Mouse (Mus musculus) MEL (cell line): ENCODE measurements around the gene Hmg20b. TPM values are rescaled to one million over a fixed set of nuclear protein-coding genes. Genes with fewer than 3 reads are reported as not detected.

Source experiments
- DNase-seq: peaks from one replicate; pipeline ENCODE4 v3.0.0; 2011; ENCODE audit warnings: low read depth, low spot score
- H3K27ac ChIP-seq: 2 replicates; pipeline ENCODE4 v1.5.1; 2012; ENCODE audit warnings: low read depth, mild to moderate bottlenecking, control low read depth, low read length, moderate library complexity; ENCODE audit not compliant: control insufficient read depth
- H3K27me3 ChIP-seq, 2 experiments: fragments of 150-350 bp in 1 of 2; sonication (generic) in 1 of 2; 2 replicates each; pipeline ENCODE4 v1.6.1; 2012; ENCODE audit warnings: low read length in 2 of 2, mild to moderate bottlenecking in 2 of 2, improper control_type of control experiment in 1 of 2, moderate library complexity in 1 of 2; ENCODE audit not compliant: insufficient read depth in 2 of 2, control insufficient read depth in 1 of 2
- H3K36me3 ChIP-seq, 2 experiments: 2 replicates each; pipeline ENCODE4 v1.6.1; 2012 to 2014; ENCODE audit warnings: low read length in 2 of 2, improper control_type of control experiment in 1 of 2, inconsistent platforms in 1 of 2, mild to moderate bottlenecking in 1 of 2; ENCODE audit not compliant: insufficient read depth in 2 of 2, control insufficient read depth in 1 of 2
- H3K4me1 ChIP-seq, 2 experiments: fragments of 150-350 bp in 1 of 2; sonication (generic) in 1 of 2; 2 replicates each; pipeline ENCODE4 v1.6.1; 2012; ENCODE audit warnings: low read length in 2 of 2, improper control_type of control experiment in 1 of 2, mild to moderate bottlenecking in 1 of 2; ENCODE audit not compliant: insufficient read depth in 2 of 2, control insufficient read depth in 1 of 2
- H3K4me3 ChIP-seq, 2 experiments: fragments of 150-350 bp in 1 of 2; sonication (generic) in 1 of 2; 2 replicates each; pipeline ENCODE4 v1.5.1; 2012; ENCODE audit warnings: low read depth in 2 of 2, low read length in 2 of 2, mild to moderate bottlenecking in 2 of 2, moderate library complexity in 2 of 2, control low read depth in 1 of 2, improper control_type of control experiment in 1 of 2; ENCODE audit not compliant: control insufficient read depth in 1 of 2, insufficient read depth in 1 of 2
- H3K79me2 ChIP-seq: 2 replicates; pipeline ENCODE4 v1.6.1; 2012; ENCODE audit warnings: mild to moderate bottlenecking, low read length, moderate library complexity; ENCODE audit not compliant: control insufficient read depth, poor library complexity, insufficient read depth
- H3K9ac ChIP-seq: 2 replicates; pipeline ENCODE4 v1.6.1; 2012; ENCODE audit warnings: low read depth, mild to moderate bottlenecking, control low read depth, low read length, moderate library complexity; ENCODE audit not compliant: control insufficient read depth, poor library complexity, severe bottlenecking
- H3K9me3 ChIP-seq: fragments of 150-350 bp; sonication (generic); replicated peaks from 2 replicates; pipeline ENCODE4 v1.6.1; 2012; ENCODE audit warnings: mild to moderate bottlenecking, low read length, improper control_type of control experiment, moderate library complexity; ENCODE audit not compliant: insufficient read depth
- BHLHE40 ChIP-seq: IDR thresholded peaks from 2 replicates; pipeline ENCODE4 v1.6.1; 2012; ENCODE audit warnings: low read depth, mild to moderate bottlenecking, inconsistent platforms, low read length, improper control_type of control experiment, borderline replicate concordance
- CHD1 ChIP-seq: IDR thresholded peaks from 2 replicates; pipeline ENCODE4 v1.6.1; 2012; ENCODE audit warnings: low read depth, mild to moderate bottlenecking, inconsistent platforms, low read length, improper control_type of control experiment
- E2F4 ChIP-seq: IDR thresholded peaks from 2 replicates; pipeline ENCODE4 v1.6.1; 2011; ENCODE audit warnings: low read depth, low read length, improper control_type of control experiment, borderline replicate concordance
- ELF1 ChIP-seq: IDR thresholded peaks from 2 replicates; pipeline ENCODE4 v1.6.1; 2014; ENCODE audit warnings: low read depth, mild to moderate bottlenecking, inconsistent platforms, low read length, improper control_type of control experiment, moderate library complexity
- EP300 ChIP-seq, 2 experiments: IDR thresholded peaks; 2 replicates each; pipeline ENCODE4 v1.6.1; 2011; ENCODE audit warnings: improper control_type of control experiment in 2 of 2, low read length in 2 of 2, low read depth in 1 of 2, mild to moderate bottlenecking in 1 of 2
- ETS1 ChIP-seq: IDR thresholded peaks from 2 replicates; pipeline ENCODE4 v1.6.1; 2012; ENCODE audit warnings: low read depth, mild to moderate bottlenecking, inconsistent platforms, low read length, improper control_type of control experiment, moderate library complexity
- GABPA ChIP-seq: IDR thresholded peaks from 2 replicates; pipeline ENCODE4 v1.6.1; 2012; ENCODE audit warnings: low read depth, mild to moderate bottlenecking, inconsistent platforms, low read length, improper control_type of control experiment, moderate library complexity
- HCFC1 ChIP-seq: IDR thresholded peaks from 2 replicates; pipeline ENCODE4 v1.6.1; 2012; ENCODE audit warnings: low read depth, mild to moderate bottlenecking, inconsistent platforms, low read length, improper control_type of control experiment, moderate library complexity
- MEF2A ChIP-seq: IDR thresholded peaks from 2 replicates; pipeline ENCODE4 v1.6.1; 2014; ENCODE audit warnings: low read depth, mild to moderate bottlenecking, inconsistent platforms, low read length, improper control_type of control experiment; ENCODE audit not compliant: poor library complexity, insufficient replicate concordance, severe bottlenecking; ENCODE audit errors: extremely low read depth
- MXI1 ChIP-seq: IDR thresholded peaks from 2 replicates; pipeline ENCODE4 v1.6.1; 2011; ENCODE audit warnings: mild to moderate bottlenecking, low read depth, low read length, improper control_type of control experiment
- MYB ChIP-seq: IDR thresholded peaks from 2 replicates; pipeline ENCODE4 v1.6.1; 2011; ENCODE audit warnings: mild to moderate bottlenecking, low read depth, low read length, improper control_type of control experiment
- POLR2A ChIP-seq, 2 experiments: IDR thresholded peaks; 2 replicates each; pipeline ENCODE4 v1.6.1; 2011 to 2012; ENCODE audit warnings: low read length in 2 of 2, mild to moderate bottlenecking in 2 of 2, control low read depth in 1 of 2, improper control_type of control experiment in 1 of 2, low read depth in 1 of 2, moderate library complexity in 1 of 2; ENCODE audit not compliant: control insufficient read depth in 1 of 2, insufficient read depth in 1 of 2, poor library complexity in 1 of 2
- RCOR1 ChIP-seq: IDR thresholded peaks from 2 replicates; pipeline ENCODE4 v1.6.1; 2012; ENCODE audit warnings: low read depth, mild to moderate bottlenecking, inconsistent platforms, low read length, improper control_type of control experiment
- SIN3A ChIP-seq: IDR thresholded peaks from 2 replicates; pipeline ENCODE4 v1.6.1; 2012; ENCODE audit warnings: low read length, improper control_type of control experiment, inconsistent platforms
- TAL1 ChIP-seq: IDR thresholded peaks from 2 replicates; pipeline ENCODE4 v1.6.1; 2012; ENCODE audit warnings: mild to moderate bottlenecking, inconsistent platforms, low read length, moderate library complexity, mixed read lengths
- TBP ChIP-seq: IDR thresholded peaks from 2 replicates; pipeline ENCODE4 v1.8.0; 2011; ENCODE audit warnings: low read depth, low read length, improper control_type of control experiment
- TCF12 ChIP-seq: IDR thresholded peaks from 2 replicates; pipeline ENCODE4 v1.6.1; 2014; ENCODE audit warnings: low read depth, mild to moderate bottlenecking, inconsistent platforms, low read length, improper control_type of control experiment, moderate library complexity
- UBTF ChIP-seq: IDR thresholded peaks from 2 replicates; pipeline ENCODE4 v1.6.1; 2012; ENCODE audit warnings: low read depth, mild to moderate bottlenecking, inconsistent platforms, low read length, improper control_type of control experiment, moderate library complexity, borderline replicate concordance; ENCODE audit not compliant: insufficient read depth
- ZMIZ1 ChIP-seq: IDR thresholded peaks from 2 replicates; pipeline ENCODE4 v1.6.1; 2012; ENCODE audit warnings: low read depth, mild to moderate bottlenecking, inconsistent platforms, low read length, improper control_type of control experiment, moderate library complexity
- polyA plus RNA-seq, 2 experiments: library from polyadenylated mRNA; stranded (reverse) in 1 of 2; unstranded in 1 of 2; fragments of >175 nt in 1 of 2; fragments of >200 nt in 1 of 2; gene quantifications; 2 replicates each; pipeline versions ENCODE4 v1.2.1 to v1.2.4; 2012; ENCODE audit warnings: low replicate concordance in 2 of 2, low read depth in 1 of 2; ENCODE audit not compliant: insufficient read length in 2 of 2, insufficient read depth in 1 of 2, missing spikeins in 1 of 2
- total RNA-seq: library from RNA; depleted of rRNA; stranded (reverse); fragments of 300-350 nt; gene quantifications from 2 replicates; pipeline ENCODE4 v1.2.3, GENCODE M21; 2012

Hmg20b gene
- total and polyA plus RNA-seq, 3 experiments: 27.0 to 92.7 TPM; not detected in 1

DNA sequence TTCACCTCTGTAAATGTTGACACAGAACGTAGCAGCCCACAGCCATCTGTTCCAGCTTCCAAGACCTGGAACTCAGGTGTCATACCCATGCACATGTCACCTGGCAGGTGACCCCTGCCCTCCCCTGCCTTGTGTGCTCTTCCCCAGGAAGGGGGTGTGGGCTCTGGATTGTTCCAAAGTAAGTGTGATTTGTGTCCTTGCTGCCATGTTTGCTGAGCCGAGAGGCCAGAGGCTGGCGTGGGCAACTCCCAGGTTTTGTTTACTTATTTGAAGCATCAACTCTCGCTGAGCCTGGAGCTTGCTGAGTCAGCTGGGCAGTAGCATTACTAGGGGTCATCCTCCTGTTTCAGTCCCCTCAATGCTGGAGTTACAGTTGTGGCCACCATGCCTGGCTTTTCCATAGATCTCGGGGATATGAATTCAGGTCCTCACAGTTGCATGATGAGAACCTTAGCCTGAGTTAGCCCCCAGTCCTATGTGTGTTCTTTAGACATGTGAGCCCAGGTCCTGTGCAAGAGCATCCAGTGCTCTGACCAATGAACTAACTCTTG lies 38.3 kb upstream of the Hmg20b start, which contains the start of gene Gm48552:
Gene Gm48552, plus strand, starts transcription at position 501 of the 551 bp plus-strand sequence.
- H3K79me2 ChIP-seq: peaks cover 17% of the 10 kb centered on the region
- no peak for DNase-seq
- peaks cover 3 to 17% of the 10 kb centered on the region in 2 experiments; a peak in 3 of 4 replicates for H3K4me1 ChIP-seq
- no peak within 1 kb of the TSS for H3K9ac ChIP-seq
- no peaks in the 10 kb centered on the region for H3K27me3 ChIP-seq
- no peak within 1 kb of the TSS for H3K4me3 ChIP-seq
- no peak for TF ChIP-seq TAL1
- TF ChIP-seq E2F4: no peak
- no peak for TF ChIP-seq UBTF
- TF ChIP-seq CHD1: no peak
- TF ChIP-seq EP300 (IDR thresholded peaks at IDR 0.05; ENCODE audit: low read depth in 1 of 2, low read length in 2 of 2): no peak
- TF ChIP-seq RCOR1: no peak
- TF ChIP-seq ZMIZ1: no peak
- no peak for TF ChIP-seq POLR2A (IDR thresholded peaks at IDR 0.05; ENCODE audit: control insufficient read depth in 1 of 2, insufficient read depth in 1 of 2, low read depth in 1 of 2, low read length in 2 of 2, poor library complexity in 1 of 2)
- TF ChIP-seq ELF1: no peak
- TF ChIP-seq SIN3A: no peak
- TF ChIP-seq MYB: no peak
- TF ChIP-seq ETS1: no peak
- H3K36me3 ChIP-seq: peaks cover 0 to 4% of the 10 kb centered on the region in 2 experiments; a peak in 1 of 4 replicates
- no peaks in the 10 kb centered on the region for H3K9me3 ChIP-seq
- H3K27ac ChIP-seq: no peak within 1 kb of the TSS

DNA sequence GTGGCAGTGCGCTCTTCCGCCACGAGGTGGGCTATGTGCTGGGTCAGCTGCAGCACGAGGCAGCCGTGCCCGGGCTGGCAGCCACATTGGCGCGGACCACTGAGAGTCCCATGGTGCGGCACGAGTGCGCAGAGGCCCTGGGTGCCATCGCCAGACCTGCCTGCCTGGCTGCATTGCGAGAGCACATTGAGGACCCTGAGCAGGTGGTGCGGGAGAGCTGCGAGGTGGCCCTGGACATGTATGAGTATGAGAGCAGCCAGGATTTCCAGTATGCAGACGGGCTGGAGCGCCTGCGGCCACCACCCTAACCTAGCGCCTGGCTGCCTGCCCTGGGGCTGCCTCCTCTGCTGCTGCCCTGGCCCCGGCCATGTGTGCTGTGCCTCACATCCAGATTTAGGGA lies 37.4 kb upstream of the Hmg20b start:
- Histone ChIP-seq H3K9me3 (no peaks in the 10 kb centered on the region), H3K27ac (no peak overlapping the region), H3K79me2 (peaks cover 17% of the 10 kb centered on the region), H3K27me3 (no peaks in the 10 kb centered on the region), H3K4me3 (no peak overlapping the region), H3K4me1 (peaks cover 4 to 18% of the 10 kb centered on the region in 2 experiments), H3K36me3 (peaks cover 0 to 11% of the 10 kb centered on the region in 2 experiments; a peak in 2 of 4 replicates), H3K9ac (no peak overlapping the region)
- TF ChIP-seq EP300 (IDR thresholded peaks at IDR 0.05; ENCODE audit: low read depth in 1 of 2, low read length in 2 of 2): no peak
- TF ChIP-seq MXI1: no peak
- no peak for TF ChIP-seq HCFC1
- TF ChIP-seq BHLHE40: no peak
- TF ChIP-seq TAL1: no peak
- no peak for TF ChIP-seq RCOR1
- no peak for TF ChIP-seq TBP
- TF ChIP-seq TCF12: no peak
- no peak for TF ChIP-seq MEF2A
- TF ChIP-seq POLR2A (IDR thresholded peaks at IDR 0.05; ENCODE audit: control insufficient read depth in 1 of 2, insufficient read depth in 1 of 2, low read depth in 1 of 2, low read length in 2 of 2, poor library complexity in 1 of 2): no peak
- TF ChIP-seq GABPA: no peak
- DNase-seq: no peak
